ENCODE assay signal across 12 mouse cellular contexts in genomic region chr17:34949553-34949969, GRCm38 (mm10). TPM values are rescaled to one million over a fixed set of nuclear protein-coding genes. Genes with fewer than 3 reads are reported as not detected.
DNase-seq lines count a peak whose midpoint lies in the region; ATAC-seq and TF ChIP-seq lines count a peak whose summit lies in the region.
"Had no signal": no experiment of that assay in that cellular context is flagged by ENCODE, and none has a peak within 500 bp of the region (broad histone marks: within the 10 kb centered on the region; RNA-seq: fewer than 3 reads in every experiment).

No protein-coding gene starts in this region.

- no peak overlapping the region for H3K9ac ChIP-seq in midbrain, postnatal 0 days (replicated peaks; ENCODE audit: low read length, poor library complexity, severe bottlenecking)
- H3K9ac ChIP-seq in intestine, embryonic 14.5 days (ENCODE audit: low read length) = no peak overlapping the region; the same call in 1 of the 2 replicates
- no peak overlapping the region for H3K9ac ChIP-seq in neural tube, embryonic 12.5 days

- no peak overlapping the region for H3K4me2 ChIP-seq in midbrain, postnatal 0 days (ENCODE audit: low read depth, low read length, poor library complexity, severe bottlenecking)
- peak overlapping the region; percentile 91 for H3K4me2 ChIP-seq in intestine, embryonic 14.5 days (ENCODE audit: low read length)
- peak overlapping the region; percentile 26 for H3K4me2 ChIP-seq in neural tube, embryonic 12.5 days (replicated peaks)

- no peak for TF ChIP-seq CTCF in midbrain, postnatal 0 days (IDR thresholded peaks at IDR 0.05)

- peaks cover 3% of the 10 kb centered on the region; the same call in 1 of the 2 replicates for H3K27me3 ChIP-seq in midbrain, embryonic 10.5 days (ENCODE audit: low read depth, poor library complexity, severe bottlenecking)
- no peaks in the 10 kb centered on the region for H3K27me3 ChIP-seq in midbrain, postnatal 0 days (ENCODE audit: insufficient read depth, low read length)
- no peaks in the 10 kb centered on the region for H3K27me3 ChIP-seq in intestine, embryonic 14.5 days (replicated peaks; ENCODE audit: control insufficient read depth, insufficient read depth, low read length)
- H3K27me3 ChIP-seq in neural tube, embryonic 12.5 days (replicated peaks) = no peaks in the 10 kb centered on the region

- peaks cover 11% of the 10 kb centered on the region for H3K4me1 ChIP-seq in midbrain, embryonic 10.5 days
- H3K4me1 ChIP-seq in midbrain, postnatal 0 days (ENCODE audit: insufficient read depth, low read length) = 0 out of 2 replicates have a peak, but pooled peaks cover 5% of the 10 kb centered on the region
- H3K4me1 ChIP-seq in intestine, embryonic 14.5 days (replicated peaks; ENCODE audit: control insufficient read depth, insufficient read depth, low read length) = peaks cover 4% of the 10 kb centered on the region; the same call in 1 of the 2 replicates
- peaks cover 9% of the 10 kb centered on the region; the same call in 1 of the 2 replicates for H3K4me1 ChIP-seq in neural tube, embryonic 12.5 days

- peak overlapping the region; percentile 78; the same call in 1 of the 2 replicates for H3K4me3 ChIP-seq in midbrain, embryonic 10.5 days
- H3K4me3 ChIP-seq in midbrain, postnatal 0 days (ENCODE audit: low read depth, low read length) = no peak overlapping the region
- H3K4me3 ChIP-seq in intestine, embryonic 14.5 days (ENCODE audit: low read depth, low read length) = peak overlapping the region; percentile 100; the same call in 1 of the 2 replicates
- H3K4me3 ChIP-seq in neural tube, embryonic 12.5 days = no peak overlapping the region; the same call in 1 of the 2 replicates

- no peak for ATAC-seq in midbrain, postnatal 0 days (ENCODE audit: low FRiP score)
- ATAC-seq in intestine, embryonic 14.5 days (replicated peaks; ENCODE audit: low FRiP score, low TSS enrichment, low read depth) = 0 out of 2 replicates have a peak, but pooled peaks have one; percentile 3
- ATAC-seq in neural tube, embryonic 12.5 days (ENCODE audit: low FRiP score, low read depth) = no peak
- ATAC-seq: lung, postnatal 0 days had no signal

- no peaks in the 10 kb centered on the region for H3K9me3 ChIP-seq in midbrain, embryonic 10.5 days (replicated peaks)
- no peaks in the 10 kb centered on the region for H3K9me3 ChIP-seq in midbrain, postnatal 0 days (ENCODE audit: low read length)
- H3K9me3 ChIP-seq in intestine, embryonic 14.5 days (ENCODE audit: control insufficient read depth, low read length) = 0 out of 2 replicates have a peak, but pooled peaks cover 2% of the 10 kb centered on the region
- H3K9me3 ChIP-seq in neural tube, embryonic 12.5 days = no peaks in the 10 kb centered on the region

- 39% methylated on average over 4 of the region's 4 CpGs for WGBS in midbrain, embryonic 10.5 days
- WGBS in midbrain, postnatal 0 days = 44% methylated on average over 4 of the region's 4 CpGs
- 40% methylated on average over 4 of the region's 4 CpGs for WGBS in intestine, embryonic 14.5 days
- WGBS in neural tube, embryonic 12.5 days = 34% methylated on average over 4 of the region's 4 CpGs

- peak overlapping the region; percentile 99; the same call in 1 of the 2 replicates for H3K27ac ChIP-seq in midbrain, embryonic 10.5 days (replicated peaks)
- no peak overlapping the region for H3K27ac ChIP-seq in midbrain, postnatal 0 days (ENCODE audit: low read depth, low read length)
- H3K27ac ChIP-seq in intestine, embryonic 14.5 days (ENCODE audit: low read depth) = peak overlapping the region; percentile 96
- no peak overlapping the region for H3K27ac ChIP-seq in neural tube, embryonic 12.5 days

- H3K36me3 ChIP-seq in midbrain, embryonic 10.5 days = peaks cover 25% of the 10 kb centered on the region
- peaks cover 7% of the 10 kb centered on the region; the same call in 1 of the 2 replicates for H3K36me3 ChIP-seq in midbrain, postnatal 0 days (ENCODE audit: insufficient read depth, low read length)
- H3K36me3 ChIP-seq in intestine, embryonic 14.5 days (ENCODE audit: control insufficient read depth, insufficient read depth, low read length) = peaks cover 21% of the 10 kb centered on the region
- peaks cover 18% of the 10 kb centered on the region for H3K36me3 ChIP-seq in neural tube, embryonic 12.5 days

- DNase-seq in embryo, embryonic 10 days (ENCODE audit: low spot score) = peak; percentile 72
- no peak for DNase-seq in embryo, embryonic 10.5 days (ENCODE audit: low spot score)
- DNase-seq in midbrain, embryonic 10.5 days (ENCODE audit: low spot score) = peak; percentile 53
- no peak for DNase-seq in midbrain, postnatal 0 days (ENCODE audit: low spot score)
- peak; percentile 59 for DNase-seq in intestine, embryonic 14.5 days (ENCODE audit: low spot score)
- no peak for DNase-seq in right cerebral cortex, postnatal 4 days
- DNase-seq in layer of hippocampus, adult 9-10 months (ENCODE audit: low spot score) = no peak
- DNase-seq: cerebellum, adult 9-10 months had no signal

RNA-seq across cellular contexts. Expression of gene Hspa1b, which starts 9.5 kb away (rescaled TPM):
- 0.19 TPM in 1 of 2 replicates, not detected in the other for polyA plus RNA-seq in midbrain, embryonic 10.5 days (2016; fragmentation: Nextera tagmentation; extraction: Ambion mirVana)
- 16.8 and 18.2 TPM in 2 replicates for total RNA-seq in midbrain, postnatal 0 days (2014; rRNA removed)
- 0.47 and 0.79 TPM in 2 replicates for polyA plus RNA-seq in midbrain, postnatal 0 days (2015; fragmentation: Nextera tagmentation; extraction: Ambion mirVana)
- polyA plus RNA-seq in intestine, embryonic 14.5 days (2014; fragmentation: Nextera tagmentation; extraction: Ambion mirVana) = 0.24 and 0.46 TPM in 2 replicates
- 0.26 TPM in 1 of 2 replicates, not detected in the other for polyA plus RNA-seq in neural tube, embryonic 12.5 days (2016; fragmentation: Nextera tagmentation; extraction: Ambion mirVana)

RNA-seq across cellular contexts. Expression of gene Neu1, which starts 18.5 kb away (rescaled TPM):
- polyA plus RNA-seq in midbrain, embryonic 10.5 days (2016; fragmentation: Nextera tagmentation; extraction: Ambion mirVana) = 16.1 and 19.2 TPM in 2 replicates
- 43.3 and 96.3 TPM in 2 replicates for total RNA-seq in midbrain, postnatal 0 days (2014; rRNA removed)
- polyA plus RNA-seq in midbrain, postnatal 0 days (2015; fragmentation: Nextera tagmentation; extraction: Ambion mirVana) = 42.7 and 47.3 TPM in 2 replicates
- 40.1 and 42.8 TPM in 2 replicates for polyA plus RNA-seq in intestine, embryonic 14.5 days (2014; fragmentation: Nextera tagmentation; extraction: Ambion mirVana)
- polyA plus RNA-seq in neural tube, embryonic 12.5 days (2016; fragmentation: Nextera tagmentation; extraction: Ambion mirVana) = 24.4 and 27.3 TPM in 2 replicates

RNA-seq across cellular contexts. Expression of gene Gm20481, which starts 20.2 kb away (rescaled TPM):
- polyA plus RNA-seq in midbrain, embryonic 10.5 days (2016; fragmentation: Nextera tagmentation; extraction: Ambion mirVana) = 0.27 TPM in 1 of 2 replicates, not detected in the other
- not detected in 2 replicates for total RNA-seq in midbrain, postnatal 0 days (2014; rRNA removed)
- not detected in 2 replicates for polyA plus RNA-seq in midbrain, postnatal 0 days (2015; fragmentation: Nextera tagmentation; extraction: Ambion mirVana)
- polyA plus RNA-seq in intestine, embryonic 14.5 days (2014; fragmentation: Nextera tagmentation; extraction: Ambion mirVana) = not detected in 2 replicates
- polyA plus RNA-seq in neural tube, embryonic 12.5 days (2016; fragmentation: Nextera tagmentation; extraction: Ambion mirVana) = not detected in 2 replicates
- total RNA-seq: layer of hippocampus, adult 8-10 months had no signal
- polyA plus RNA-seq: heart, embryonic 16.5 days; lung, postnatal 0 days had no signal

RNA-seq across cellular contexts. Expression of gene Hspa1a, which starts 22.4 kb away (rescaled TPM):
- 1.3 and 1.6 TPM in 2 replicates for polyA plus RNA-seq in midbrain, embryonic 10.5 days (2016; fragmentation: Nextera tagmentation; extraction: Ambion mirVana)
- 34.9 TPM in 2 replicates for total RNA-seq in midbrain, postnatal 0 days (2014; rRNA removed)
- 18.2 and 19.8 TPM in 2 replicates for polyA plus RNA-seq in midbrain, postnatal 0 days (2015; fragmentation: Nextera tagmentation; extraction: Ambion mirVana)
- 3.5 and 4.5 TPM in 2 replicates for polyA plus RNA-seq in intestine, embryonic 14.5 days (2014; fragmentation: Nextera tagmentation; extraction: Ambion mirVana)
- polyA plus RNA-seq in neural tube, embryonic 12.5 days (2016; fragmentation: Nextera tagmentation; extraction: Ambion mirVana) = 3.1 and 3.5 TPM in 2 replicates

RNA-seq across cellular contexts. Expression of gene Hspa1l, which starts 22.9 kb away (rescaled TPM):
- 0.71 and 0.81 TPM in 2 replicates for polyA plus RNA-seq in midbrain, embryonic 10.5 days (2016; fragmentation: Nextera tagmentation; extraction: Ambion mirVana)
- 1.4 and 1.6 TPM in 2 replicates for total RNA-seq in midbrain, postnatal 0 days (2014; rRNA removed)
- 0.73 and 0.81 TPM in 2 replicates for polyA plus RNA-seq in midbrain, postnatal 0 days (2015; fragmentation: Nextera tagmentation; extraction: Ambion mirVana)
- 0.53 and 1.2 TPM in 2 replicates for polyA plus RNA-seq in intestine, embryonic 14.5 days (2014; fragmentation: Nextera tagmentation; extraction: Ambion mirVana)
- 1.4 and 2.3 TPM in 2 replicates for polyA plus RNA-seq in neural tube, embryonic 12.5 days (2016; fragmentation: Nextera tagmentation; extraction: Ambion mirVana)

Comparison
In these comparisons a context has a peak if more than half of its experiments do, and no peak if none do; other contexts are left out.
1. DNase-seq: peak in embryo, embryonic 10 days (single experiment), midbrain, embryonic 10.5 days (single experiment) and intestine, embryonic 14.5 days (single experiment); none in embryo, embryonic 10.5 days (single experiment), midbrain, postnatal 0 days (single experiment), right cerebral cortex, postnatal 4 days (single experiment) and layer of hippocampus, adult 9-10 months (single experiment).
2. H3K27ac ChIP-seq: peak in midbrain, embryonic 10.5 days (single experiment) and intestine, embryonic 14.5 days (single experiment); none in midbrain, postnatal 0 days (single experiment) and neural tube, embryonic 12.5 days (single experiment).
3. H3K4me3 ChIP-seq: peak in midbrain, embryonic 10.5 days (single experiment) and intestine, embryonic 14.5 days (single experiment); none in midbrain, postnatal 0 days (single experiment) and neural tube, embryonic 12.5 days (single experiment).